Mouse (Mus musculus) heart, postnatal 14 days (tissue): ENCODE results near the gene Tmem200b. TPM values are rescaled to one million over a fixed set of nuclear protein-coding genes. Genes with fewer than 3 reads are reported as not detected.

Experiments
- DNase-seq, 2 experiments: peaks; one replicate each; pipeline ENCODE4 v3.0.0; 2021 to 2022
- intact Hi-C: fragments of 180-260 bp; cut with DNase I; formaldehyde crosslinking; loops from one replicate; pipeline ENCODE4 v1.15.1; 2025
- total RNA-seq, 2 experiments: library from RNA; stranded (reverse); gene quantifications; 2 replicates each; pipeline ENCODE4 v1.2.3; 2021

Gene Tmem200b
- total RNA-seq, 2 experiments from 2014 or later = 9.5 to 12.8 TPM

DNA sequence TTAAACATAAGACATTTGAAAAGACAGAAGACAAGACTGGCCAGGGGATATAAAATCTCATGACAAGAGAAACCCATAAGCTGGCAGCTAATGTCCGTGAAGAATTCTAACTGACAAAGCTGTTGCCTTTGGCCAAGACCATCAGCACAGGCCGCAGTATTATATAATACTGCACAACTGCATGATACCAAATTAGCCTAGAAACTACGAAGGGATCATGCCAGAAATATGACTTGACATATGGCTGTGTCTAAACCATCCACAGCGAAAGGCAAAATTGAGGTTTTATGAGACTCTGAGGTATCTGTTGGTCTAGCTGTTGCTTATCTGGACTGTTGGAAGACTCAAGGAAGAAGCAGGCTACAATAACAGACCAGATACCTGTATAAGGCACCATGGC, 19.3 kb downstream of the Tmem200b start:
- intact Hi-C loops = no loop called here

DNA sequence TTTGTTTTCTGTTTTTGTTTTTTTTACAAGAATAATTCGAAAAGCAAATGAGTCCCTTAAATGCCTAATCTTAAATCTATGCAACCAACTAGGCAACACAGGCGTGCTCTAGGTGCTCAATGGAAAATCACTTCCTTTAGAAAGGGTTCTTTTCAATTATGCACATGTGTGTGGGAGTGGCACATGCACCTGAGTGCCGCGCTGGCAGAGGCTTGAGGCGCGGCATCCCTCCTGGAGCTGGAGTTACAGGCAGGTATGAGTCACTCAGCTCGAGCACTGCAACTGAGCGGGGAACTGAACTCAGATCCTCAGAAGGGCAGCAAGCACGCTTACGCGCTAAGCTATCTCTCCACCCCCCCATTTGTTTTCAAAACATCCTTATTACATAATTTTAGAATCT, 26.3 kb downstream of the Tmem200b start:
- DNase-seq = no peak
- intact Hi-C loops = no loop called here

More for the DNA sequence above, 19.3 kb downstream of the Tmem200b start:
- DNase-seq = no peak

DNA sequence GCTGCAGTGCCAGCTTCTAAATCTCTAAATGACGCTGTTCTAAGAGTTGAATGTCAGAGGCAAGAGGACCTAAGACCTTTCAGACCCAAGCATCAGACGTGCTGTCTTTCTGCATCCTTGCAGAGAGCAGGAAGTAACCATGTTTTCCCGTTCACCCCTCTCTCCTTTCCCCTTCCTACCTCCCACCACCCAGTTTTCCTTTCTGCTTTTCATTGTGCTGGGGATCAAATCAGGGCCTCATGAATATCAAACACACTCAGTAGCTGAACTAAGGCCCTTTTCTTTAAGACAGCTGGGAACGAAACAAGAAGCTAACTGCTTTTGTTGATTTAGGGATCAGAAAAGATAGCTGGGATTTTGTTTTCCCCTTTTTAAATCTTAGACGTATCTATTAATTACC, 28.3 kb downstream of the Tmem200b start:
- intact Hi-C loops = no loop called here
- no peak for DNase-seq

DNA sequence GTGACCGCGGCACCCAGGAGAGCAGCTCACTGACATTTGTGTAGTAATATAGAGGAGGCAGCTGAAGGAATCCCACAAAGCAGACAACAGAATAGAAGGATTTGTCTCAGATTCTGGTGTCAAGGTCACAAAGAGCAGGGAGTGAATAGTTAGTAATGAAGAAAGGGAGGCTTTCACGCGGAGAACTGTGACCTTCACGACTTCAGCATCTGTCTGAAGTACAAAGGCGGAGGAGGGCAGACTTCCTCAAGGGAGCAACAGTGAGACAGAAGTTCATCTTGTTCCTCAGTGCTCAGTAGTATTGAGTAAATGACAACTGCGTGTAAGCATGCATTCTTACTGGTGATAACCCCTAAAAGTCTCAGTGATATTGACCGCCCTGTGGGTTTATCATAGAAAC, 29.1 kb downstream of the Tmem200b start:
- intact Hi-C loops = no loop called here

DNA sequence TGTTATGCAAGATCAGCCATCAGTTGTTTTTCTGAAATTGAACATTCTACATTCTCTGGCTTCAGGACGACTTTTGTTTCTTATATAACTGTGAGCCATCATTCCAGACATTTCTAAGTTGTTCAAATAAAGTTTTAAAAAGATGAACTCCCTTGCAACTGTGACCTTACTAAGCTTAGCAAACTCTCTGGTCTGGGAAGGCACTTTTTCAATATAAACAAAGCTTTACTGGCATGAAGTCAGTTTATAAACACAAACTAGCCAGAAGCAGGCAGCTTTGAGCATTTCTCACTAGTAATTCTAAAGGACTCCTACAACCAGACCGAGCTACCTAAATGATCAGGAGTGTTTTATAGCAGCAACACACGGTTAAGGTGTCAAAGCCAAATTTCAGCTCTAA, 35.6 kb downstream of the Tmem200b start:
- intact Hi-C loops = no loop called here
- no peak for DNase-seq

More for the DNA sequence above, 29.1 kb downstream of the Tmem200b start:
- no peak for DNase-seq

DNA sequence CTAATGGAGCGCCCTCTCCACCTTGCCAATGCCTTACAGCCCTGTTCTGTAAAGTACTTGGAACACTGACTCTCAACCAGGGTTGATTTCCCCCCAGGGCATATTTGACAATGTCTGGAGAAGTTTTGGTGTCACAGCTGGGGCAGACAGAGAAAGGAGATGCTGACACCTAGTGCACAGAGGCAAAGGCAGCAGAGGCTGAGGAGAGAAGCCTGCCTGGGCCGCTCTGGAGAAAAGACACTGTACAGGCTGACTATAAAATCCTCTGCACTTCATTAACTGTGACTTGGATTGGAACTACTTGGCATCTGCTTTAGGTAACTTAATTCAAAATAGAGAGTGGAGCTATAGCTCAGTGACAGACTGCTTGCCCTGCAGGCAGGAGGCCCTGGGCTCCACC, 47.3 kb downstream of the Tmem200b start:
- peak in 1 of 2 experiments; percentile 21 for DNase-seq
- intact Hi-C loops = loop anchor here (5.0 kb wide), 1 partner anchor 52 kb away; no protein-coding TSS in a partner anchor

DNA sequence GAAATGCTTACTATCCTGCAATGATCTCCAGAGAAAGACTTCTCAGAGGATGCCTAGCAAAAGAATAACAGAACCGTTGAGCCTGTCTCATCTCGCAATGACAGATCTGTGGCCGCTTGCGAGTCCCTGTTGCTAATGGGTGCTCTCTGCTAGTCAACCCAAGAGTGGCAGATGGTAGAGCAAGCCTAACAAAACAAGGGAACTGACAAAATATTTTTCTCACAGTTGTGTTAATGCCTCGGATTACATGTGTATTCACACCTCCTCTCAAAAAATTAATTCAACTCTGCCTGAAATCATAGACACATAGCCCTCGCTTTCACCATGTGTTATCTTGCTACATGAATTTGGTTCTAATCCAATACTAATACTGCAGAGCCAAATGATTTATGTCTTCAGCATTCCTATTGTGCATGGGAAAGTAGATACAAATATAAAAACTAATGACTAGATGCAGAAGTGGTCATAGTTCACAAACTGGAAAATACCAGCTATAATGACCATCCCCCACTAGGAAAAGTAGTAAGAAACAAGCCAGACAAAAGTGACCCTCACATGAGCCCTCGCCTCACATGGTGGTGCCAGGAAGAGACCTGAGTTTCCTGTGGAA, 48.8 kb downstream of the Tmem200b start:
- intact Hi-C loops = no loop called here
- no peak for DNase-seq

Other genes starting within 250 kb of the Tmem200b start
- gene Ptpru, start 83.5 kb upstream of the Tmem200b start, total RNA-seq = 1 to 10 TPM; 3.2 to 6.8 TPM
- 10 to 100 TPM; 29.7 to 30.4 TPM for gene Mecr, start 78.3 kb upstream of the Tmem200b start, total RNA-seq
- 10 to 100 TPM; 39.4 to 42.4 TPM for gene Srsf4, start 48.2 kb upstream of the Tmem200b start, total RNA-seq
- gene Gm10300, start 152.9 kb downstream of the Tmem200b start, total RNA-seq = under 1 TPM; 0.15 to 0.19 TPM
- 100 to 1,000 TPM; 216 to 281 TPM for gene Epb41, start 153.6 kb downstream of the Tmem200b start, total RNA-seq
- gene Oprd1, start 222.7 kb downstream of the Tmem200b start, total RNA-seq = under 1 TPM; 0.19 to 0.20 TPM